Mouse (Mus musculus) embryonic facial prominence, embryonic 14.5 days (tissue): Measurements from ENCODE around the gene Perm1. TPM values are rescaled to one million over a fixed set of nuclear protein-coding genes. Genes with fewer than 3 reads are reported as not detected.

ENCODE experiments used
- ATAC-seq: fragments of 200-750 bp; cut with Nextera tagmentation; 2 replicates; pipeline ENCODE4 v1.8.0; 2017; ENCODE audit warnings: low read depth, moderate number of reproducible peaks, moderate TSS enrichment
- DNase-seq: peaks from one replicate; pipeline ENCODE4 v3.0.0-alpha.2; 2015; ENCODE audit warnings: low spot score
- H3K27ac ChIP-seq: fragments of 300-500 bp; sonication (generic); replicated peaks from 2 replicates; pipeline ENCODE4 v1.5.1; 2014; ENCODE audit warnings: low read depth, mild to moderate bottlenecking, low read length, moderate library complexity
- H3K27me3 ChIP-seq: fragments of 300-500 bp; sonication (generic); replicated peaks from 2 replicates; pipeline ENCODE4 v1.6.1; 2014; ENCODE audit warnings: low read length; ENCODE audit not compliant: control insufficient read depth, insufficient read depth
- H3K36me3 ChIP-seq: fragments of 300-500 bp; sonication (generic); 2 replicates; pipeline ENCODE4 v1.6.1; 2014; ENCODE audit warnings: low read length, mixed read lengths; ENCODE audit not compliant: control insufficient read depth, insufficient read depth
- H3K4me1 ChIP-seq: fragments of 300-500 bp; sonication (generic); 2 replicates; pipeline ENCODE4 v1.6.1; 2014; ENCODE audit warnings: antibody characterized with exemption, low read length; ENCODE audit not compliant: control insufficient read depth, insufficient read depth
- H3K4me2 ChIP-seq: fragments of 300-500 bp; sonication (generic); 2 replicates; pipeline ENCODE4 v1.6.1; 2014; ENCODE audit warnings: low read depth, mild to moderate bottlenecking, low read length, moderate library complexity, mixed read lengths
- H3K4me3 ChIP-seq: fragments of 300-500 bp; sonication (generic); 2 replicates; pipeline ENCODE4 v1.5.1; 2014; ENCODE audit warnings: low read depth, mild to moderate bottlenecking, low read length
- H3K9ac ChIP-seq: fragments of 300-500 bp; sonication (generic); 2 replicates; pipeline ENCODE4 v1.6.1; 2014; ENCODE audit warnings: low read depth, mild to moderate bottlenecking, low read length, moderate library complexity, mixed read lengths
- H3K9me3 ChIP-seq: fragments of 300-500 bp; sonication (generic); 2 replicates; pipeline ENCODE4 v1.6.1; 2016; ENCODE audit warnings: low read length; ENCODE audit not compliant: control insufficient read depth
- WGBS: fragments of 180-500 bp; shearing (Covaris S2); extraction: QIAGEN DNeasy Blood & Tissue Kit; methylation state at CpG from one replicate; pipeline ENCODE4 v1.1.7; 2014; 5-methylcytosine and 5-hydroxymethylcytosine counted together
- polyA plus RNA-seq: library from polyadenylated mRNA; unstranded; fragments of >200 nt; fragmentation: Nextera tagmentation; extraction: Ambion mirVana; gene quantifications from 2 replicates; pipeline ENCODE4 v1.2.1, GENCODE M21; 2014

Perm1 gene
- polyA plus RNA-seq, 1 experiment from 2014 or later, result 2.2 TPM

DNA sequence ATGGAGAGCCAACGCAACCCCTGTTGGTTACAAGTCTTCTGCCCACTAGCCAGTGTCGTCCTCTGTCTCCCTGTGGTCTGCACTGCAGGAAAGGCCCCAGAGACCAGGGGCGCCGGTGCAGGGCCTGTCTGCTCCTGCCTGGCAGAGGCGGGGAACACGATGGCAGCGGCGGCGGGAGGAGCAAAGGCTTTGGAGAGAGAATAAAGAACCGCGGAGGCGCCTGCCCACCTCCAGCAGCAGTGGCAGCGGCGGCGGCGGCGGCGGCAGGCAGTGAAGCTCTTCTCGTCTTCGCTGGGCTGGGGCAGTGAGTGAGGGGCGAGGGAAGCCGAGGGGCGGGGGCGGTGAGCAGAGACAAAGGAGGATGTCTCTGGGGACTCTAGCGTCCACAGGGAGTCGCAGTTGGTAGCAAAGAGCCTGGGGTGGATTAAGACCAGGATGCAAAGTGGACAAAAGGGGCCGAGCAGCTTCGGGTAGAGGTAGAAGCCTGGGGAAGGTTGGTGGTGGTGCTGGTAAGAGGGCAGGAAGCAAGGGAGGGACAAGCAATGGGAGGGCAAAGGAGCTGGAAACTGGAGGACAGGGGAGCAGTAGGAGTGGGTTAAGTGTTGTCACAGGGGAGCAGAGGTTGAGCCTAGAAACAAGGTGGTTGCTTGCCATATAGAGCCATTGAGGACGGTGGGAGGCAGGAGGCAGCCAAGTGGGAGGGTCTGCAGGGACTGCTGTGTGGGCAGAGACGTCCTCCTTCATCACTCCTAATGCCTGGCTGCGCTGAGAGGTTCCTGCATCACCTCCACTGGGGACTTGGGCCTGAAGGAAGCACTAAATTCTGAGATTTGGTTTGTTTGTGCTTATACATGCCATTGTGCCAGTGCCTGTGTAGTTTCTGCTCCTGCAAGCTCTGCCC lies 29.5 kb upstream of the Perm1 start:
- H3K27ac ChIP-seq, result peak overlapping the region; percentile 54

DNA sequence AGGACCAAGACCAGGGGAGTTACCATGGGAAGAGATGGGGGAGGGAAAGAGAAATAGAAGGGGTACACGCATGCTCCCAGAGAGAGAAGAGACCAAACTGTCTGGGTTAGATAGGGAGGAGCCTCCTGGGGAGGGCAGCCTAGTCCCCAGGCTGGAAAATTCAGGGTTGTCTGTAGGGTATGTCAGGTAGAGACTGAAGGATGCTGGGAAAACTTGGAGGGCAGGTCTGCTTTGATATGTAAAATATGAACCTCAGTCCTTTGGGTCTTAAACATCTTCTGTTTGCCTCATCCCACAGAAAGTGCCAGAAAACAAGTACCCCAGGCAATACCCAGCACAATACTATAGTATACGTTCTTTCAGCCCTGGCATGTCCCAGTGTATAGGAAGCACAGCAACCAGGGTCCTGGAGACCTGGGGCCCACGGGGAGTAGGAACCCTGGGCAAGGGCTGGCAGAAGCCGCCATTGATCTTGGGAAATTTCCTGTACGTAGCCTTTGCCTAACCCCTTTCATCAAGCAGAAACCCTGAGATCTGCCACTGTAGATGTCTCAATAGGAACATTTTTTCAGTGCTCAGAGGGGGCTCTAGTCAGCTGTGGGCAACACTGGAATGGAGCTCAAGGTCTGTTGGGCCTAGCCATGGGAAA lies 27.4 kb upstream of the Perm1 start:
- H3K9ac ChIP-seq, result 0 out of 2 replicates have a peak overlapping the region, but pooled peaks have one; percentile 27
- ATAC-seq, result no peak
- peaks cover 49% of the 10 kb centered on the region for H3K36me3 ChIP-seq
- 49% methylated on average over 5 of the region's 5 CpGs for WGBS
- H3K4me2 ChIP-seq, result 0 out of 2 replicates have a peak overlapping the region, but pooled peaks have one; percentile 2
- H3K4me3 ChIP-seq, result no peak overlapping the region
- no peaks in the 10 kb centered on the region for H3K9me3 ChIP-seq
- H3K27me3 ChIP-seq, result no peaks in the 10 kb centered on the region
- peak overlapping the region; percentile 75; the same call in 1 of the 2 replicates for H3K27ac ChIP-seq
- peaks cover 40% of the 10 kb centered on the region for H3K4me1 ChIP-seq
- no peak for DNase-seq

More for the DNA sequence above, 29.5 kb upstream of the Perm1 start:
- peak; percentile 45 for DNase-seq
- Histone ChIP-seq H3K9ac (peak overlapping the region; percentile 66), H3K36me3 (peaks cover 36% of the 10 kb centered on the region), H3K27me3 (no peaks in the 10 kb centered on the region), H3K4me2 (peak overlapping the region; percentile 61), H3K4me3 (peak overlapping the region; percentile 37), H3K4me1 (peaks cover 30% of the 10 kb centered on the region), H3K9me3 (no peaks in the 10 kb centered on the region)
- ATAC-seq, result peak; percentile 41
- 11% methylated on average over 30 of the region's 31 CpGs for WGBS

DNA sequence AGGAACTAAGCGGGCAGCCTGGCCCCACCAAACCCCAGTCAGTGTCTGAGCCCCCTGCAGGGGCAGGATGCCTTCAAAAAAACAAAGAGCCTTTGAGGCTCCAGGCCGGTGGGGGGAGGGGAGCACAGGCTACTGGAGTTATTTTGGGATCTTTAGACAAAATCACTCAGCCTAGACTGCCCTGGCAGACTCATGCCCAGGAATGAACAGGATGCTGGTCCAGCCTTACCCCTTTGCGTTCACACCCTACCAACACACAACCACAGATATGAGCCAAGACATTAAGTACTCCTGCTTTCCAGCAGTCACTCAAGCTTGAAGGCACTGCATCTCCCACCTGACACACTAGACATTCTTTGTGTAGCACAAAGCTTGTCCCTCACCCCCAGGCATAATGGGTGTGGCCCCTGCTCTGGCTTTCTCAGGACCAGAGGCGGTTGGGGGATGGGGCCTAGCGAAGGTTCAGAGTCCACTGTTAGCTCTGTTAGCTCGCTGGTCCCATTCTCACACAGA lies 26.8 kb upstream of the Perm1 start:
- peak; percentile 31 for ATAC-seq
- Histone ChIP-seq H3K9ac (peak overlapping the region; percentile 27; the same call in 1 of the 2 replicates), H3K4me1 (peaks cover 46% of the 10 kb centered on the region), H3K27me3 (no peaks in the 10 kb centered on the region), H3K4me2 (0 out of 2 replicates have a peak overlapping the region, but pooled peaks have one; percentile 2), H3K36me3 (peaks cover 45% of the 10 kb centered on the region), H3K4me3 (no peak overlapping the region), H3K27ac (peak overlapping the region; percentile 75), H3K9me3 (no peaks in the 10 kb centered on the region)
- peak; percentile 66 for DNase-seq
- 23% methylated on average over 6 of the region's 6 CpGs for WGBS

DNA sequence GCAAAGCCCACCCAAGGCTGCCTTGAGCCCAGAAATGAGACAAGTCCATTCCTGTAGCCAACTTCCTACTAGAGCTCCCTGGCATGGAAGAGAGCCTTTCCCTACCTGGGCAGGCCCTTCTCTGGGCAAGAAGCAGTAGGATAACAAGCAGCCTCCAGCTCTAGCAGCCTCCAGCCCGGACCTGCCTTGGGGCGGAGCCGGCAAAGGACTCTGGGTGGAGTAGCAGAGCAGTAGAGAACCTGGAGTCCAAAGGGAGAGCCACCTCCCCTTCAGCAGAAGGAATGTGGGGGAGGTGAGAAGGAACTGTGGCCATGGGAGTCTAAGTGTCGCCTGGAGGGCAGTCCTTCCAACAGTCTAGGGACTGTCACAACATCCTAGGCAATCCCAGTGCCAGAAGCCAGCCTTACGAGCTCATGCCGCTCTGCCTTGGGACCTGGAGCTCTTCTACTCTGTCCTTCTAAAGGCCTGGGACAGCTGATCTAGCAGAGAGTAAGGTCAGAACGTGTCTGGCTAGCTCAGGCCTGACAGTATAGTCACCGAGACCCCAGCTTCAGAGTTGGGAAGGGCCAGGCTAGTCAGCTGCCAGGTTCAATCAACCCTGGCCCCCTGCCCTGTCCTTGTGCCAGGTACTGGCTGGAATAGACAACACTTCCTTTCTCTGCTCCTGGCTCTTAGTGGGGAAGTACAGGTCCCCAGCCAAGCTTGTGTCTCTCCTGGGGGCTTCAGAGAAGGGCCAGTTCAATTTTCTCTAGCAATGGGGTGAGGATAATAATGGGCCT lies 23.1 kb upstream of the Perm1 start:
- Histone ChIP-seq H3K4me3 (no peak overlapping the region), H3K4me1 (peaks cover 43% of the 10 kb centered on the region), H3K36me3 (peaks cover 42% of the 10 kb centered on the region), H3K27me3 (no peaks in the 10 kb centered on the region), H3K27ac (peak overlapping the region; percentile 72), H3K9ac (no peak overlapping the region), H3K9me3 (no peaks in the 10 kb centered on the region), H3K4me2 (peak overlapping the region; percentile 13; the same call in 1 of the 2 replicates)
- ATAC-seq (peak; percentile 17; the same call in 1 of the 2 replicates), DNase-seq (peak; percentile 63)
- WGBS, result 33% methylated on average over 8 of the region's 8 CpGs

DNA sequence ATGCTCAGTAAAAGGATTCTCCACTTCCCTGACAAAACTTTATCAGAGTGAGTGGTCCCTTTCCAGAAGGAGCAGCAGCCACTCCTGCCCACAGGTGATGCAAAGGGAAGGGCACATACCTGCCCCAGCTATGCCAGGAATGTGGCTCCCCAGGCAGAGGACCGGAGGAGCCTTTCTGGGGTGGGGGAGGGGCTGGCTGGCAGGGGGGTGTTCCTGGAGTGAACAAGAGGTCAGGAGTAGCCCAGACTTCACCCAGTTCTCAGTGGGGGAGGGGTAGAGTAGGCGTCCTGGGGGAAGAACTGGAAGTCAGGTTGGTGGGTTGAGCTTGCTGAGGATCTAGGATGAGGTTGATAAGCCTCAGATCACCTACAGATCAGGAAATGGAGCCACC lies 22.5 kb upstream of the Perm1 start:
- Histone ChIP-seq H3K4me2 (peak overlapping the region; percentile 21; the same call in 1 of the 2 replicates), H3K27me3 (no peaks in the 10 kb centered on the region), H3K9ac (no peak overlapping the region), H3K9me3 (no peaks in the 10 kb centered on the region), H3K36me3 (peaks cover 42% of the 10 kb centered on the region), H3K27ac (peak overlapping the region; percentile 72), H3K4me1 (peaks cover 41% of the 10 kb centered on the region), H3K4me3 (no peak overlapping the region)
- WGBS, result 17% methylated on average over 2 of the region's 2 CpGs
- peak; percentile 29 for DNase-seq
- ATAC-seq, result no peak

DNA sequence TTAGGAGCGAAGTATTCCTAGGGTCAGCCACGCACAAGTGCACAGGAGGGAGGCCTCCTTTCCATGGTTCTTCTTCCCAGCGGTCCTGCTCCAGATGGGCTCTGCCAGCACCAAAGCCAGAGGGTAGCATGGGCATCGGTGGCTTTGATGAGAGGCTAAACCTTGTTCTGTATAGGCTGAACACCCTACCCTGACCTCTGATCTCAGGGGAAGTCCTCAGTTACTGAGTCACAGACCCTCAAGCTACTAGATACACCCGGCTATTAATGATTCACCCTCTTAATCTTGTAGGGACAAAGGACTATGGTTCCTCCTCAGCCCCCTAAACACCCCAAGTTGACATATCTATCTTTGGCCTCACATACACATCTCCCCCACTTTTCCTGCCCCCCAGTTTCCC lies 21.8 kb upstream of the Perm1 start:
- WGBS, result 47% methylated on average over 5 of the region's 5 CpGs
- Histone ChIP-seq H3K36me3 (peaks cover 42% of the 10 kb centered on the region), H3K4me1 (peaks cover 34% of the 10 kb centered on the region), H3K27me3 (no peaks in the 10 kb centered on the region), H3K9ac (no peak overlapping the region), H3K4me3 (no peak overlapping the region), H3K27ac (no peak overlapping the region; the same call in 1 of the 2 replicates), H3K4me2 (peak overlapping the region; percentile 98; the same call in 1 of the 2 replicates), H3K9me3 (no peaks in the 10 kb centered on the region)
- no peak for DNase-seq
- ATAC-seq, result no peak

DNA sequence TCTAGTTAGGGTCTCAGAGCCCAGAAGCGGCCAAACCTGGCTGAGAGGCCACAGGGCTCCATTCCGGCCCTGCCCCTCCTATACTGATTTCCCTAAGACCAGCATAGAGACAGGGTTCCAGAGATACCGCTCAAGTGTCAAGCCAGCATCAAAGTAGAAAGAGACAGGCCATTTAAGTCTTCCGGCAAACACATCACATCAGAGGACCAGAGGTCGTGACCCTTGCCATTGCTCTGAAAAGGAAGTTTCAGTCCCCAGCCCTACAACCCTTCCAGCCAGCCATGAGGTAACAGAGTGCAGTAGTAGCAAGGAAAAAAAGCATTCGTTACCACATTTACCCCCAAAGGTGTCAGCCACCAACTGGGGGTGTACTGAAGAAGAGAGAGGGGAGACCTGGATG lies 21.3 kb upstream of the Perm1 start:
- H3K4me1 ChIP-seq, result peaks cover 30% of the 10 kb centered on the region

More for the DNA sequence above, 21.3 kb upstream of the Perm1 start:
- Histone ChIP-seq H3K27me3 (no peaks in the 10 kb centered on the region), H3K36me3 (peaks cover 42% of the 10 kb centered on the region), H3K4me2 (0 out of 2 replicates have a peak overlapping the region, but pooled peaks have one; percentile 98), H3K4me3 (no peak overlapping the region), H3K9me3 (no peaks in the 10 kb centered on the region), H3K9ac (no peak overlapping the region), H3K27ac (no peak overlapping the region)
- DNase-seq (no peak), ATAC-seq (no peak)
- WGBS, result 52% methylated on average over 6 of the region's 6 CpGs
